Mouse (Mus musculus) 416B (cell line): ENCODE results near the gene Gm20388.

Experiments
- DNase-seq: peaks from one replicate; pipeline ENCODE4 v3.0.0; 2011; ENCODE audit warnings: low read depth

Gene Gm20388

GRCm38 (mm10) chr8:121924681-121925080 is 2014.0 kb downstream of the Gm20388 start:
- DNase-seq, result no peak

- DNase-seq, result peak; percentile 84
Observed at GRCm38 (mm10) chr8:121925624-121926023, 2015.0 kb downstream of the Gm20388 start.

- DNase-seq, result no peak
Observed at GRCm38 (mm10) chr8:121926266-121926665, 2015.6 kb downstream of the Gm20388 start.

- DNase-seq, result peak; percentile 83
Observed at GRCm38 (mm10) chr8:121927316-121927715, 2016.7 kb downstream of the Gm20388 start.

- DNase-seq, result no peak
Observed at GRCm38 (mm10) chr8:121930047-121930446, 2019.4 kb downstream of the Gm20388 start.

- no peak for DNase-seq
Observed at GRCm38 (mm10) chr8:121931571-121931970, 2020.9 kb downstream of the Gm20388 start.

- no peak for DNase-seq
Observed at GRCm38 (mm10) chr8:121932026-121932667, 2021.5 kb downstream of the Gm20388 start.

GRCm38 (mm10) chr8:121932668-121933520 is 2022.3 kb downstream of the Gm20388 start:
- peak; percentile 76 for DNase-seq

GRCm38 (mm10) chr8:121934506-121934905 is 2023.9 kb downstream of the Gm20388 start:
- peak; percentile 79 for DNase-seq

GRCm38 (mm10) chr8:121934923-121935322 is 2024.3 kb downstream of the Gm20388 start:
- DNase-seq, result no peak

- DNase-seq, result no peak
Observed at GRCm38 (mm10) chr8:121935341-121936294, 2025.0 kb downstream of the Gm20388 start.

GRCm38 (mm10) chr8:121936391-121936790 is 2025.8 kb downstream of the Gm20388 start:
- no peak for DNase-seq

- no peak for DNase-seq
Observed at GRCm38 (mm10) chr8:121938732-121939131, 2028.1 kb downstream of the Gm20388 start.

GRCm38 (mm10) chr8:121943057-121943540 is 2032.5 kb downstream of the Gm20388 start:
- DNase-seq, result no peak

- no peak for DNase-seq
Observed at GRCm38 (mm10) chr8:121943716-121944115, 2033.1 kb downstream of the Gm20388 start.

- no peak for DNase-seq
Observed at GRCm38 (mm10) chr8:121944831-121945230, 2034.2 kb downstream of the Gm20388 start, which contains the start of gene Car5a. Gene Car5a, minus strand, starts transcription at chr8:121944904.

GRCm38 (mm10) chr8:121946351-121946750 is 2035.7 kb downstream of the Gm20388 start:
- DNase-seq, result no peak

- DNase-seq, result no peak
Observed at GRCm38 (mm10) chr8:121947047-121947752, 2036.6 kb downstream of the Gm20388 start.

- DNase-seq, result peak; percentile 93
Observed at GRCm38 (mm10) chr8:121947753-121948141, 2037.1 kb downstream of the Gm20388 start.

- peak; percentile 91 for DNase-seq
Observed at GRCm38 (mm10) chr8:121948321-121949145, 2037.9 kb downstream of the Gm20388 start.
